Mouse (Mus musculus) kidney, adult 2 months (tissue): ENCODE measurements around the gene Wdr66. TPM values are rescaled to one million over a fixed set of nuclear protein-coding genes. Genes with fewer than 3 reads are reported as not detected.

Experiments
- DNase-seq: peaks from one replicate; pipeline ENCODE4 v3.0.0; 2021
- H3K27ac ChIP-seq: fragments of 200-500 bp; 2 replicates; pipeline ENCODE4 v1.5.1; 2012; ENCODE audit warnings: low read depth, low read length, control low read depth, inconsistent platforms; ENCODE audit not compliant: insufficient read depth
- H3K27me3 ChIP-seq: fragments of 200-500 bp; replicated peaks from 2 replicates; pipeline ENCODE4 v1.6.1; 2012; ENCODE audit warnings: mild to moderate bottlenecking, moderate library complexity, low read length, inconsistent platforms; ENCODE audit not compliant: control insufficient read depth, insufficient read depth
- H3K36me3 ChIP-seq: fragments of 200-500 bp; 2 replicates; pipeline ENCODE4 v1.6.1; 2012; ENCODE audit warnings: mild to moderate bottlenecking, moderate library complexity, low read length, inconsistent platforms; ENCODE audit not compliant: control insufficient read depth, insufficient read depth
- H3K4me1 ChIP-seq: fragments of 200-500 bp; 2 replicates; pipeline ENCODE4 v1.6.1; 2011; ENCODE audit warnings: low read length; ENCODE audit not compliant: control insufficient read depth, insufficient read depth
- H3K4me3 ChIP-seq: fragments of 200-500 bp; 2 replicates; pipeline ENCODE4 v1.5.1; 2011; ENCODE audit warnings: mild to moderate bottlenecking, low read depth, low read length, control low read depth; ENCODE audit not compliant: insufficient read depth
- CTCF ChIP-seq: fragments of 200-500 bp; conservative IDR thresholded peaks from 2 replicates; pipeline ENCODE4 v1.5.1; 2011; ENCODE audit warnings: low read depth, mild to moderate bottlenecking, control low read depth, low read length, moderate library complexity, mixed read lengths; ENCODE audit not compliant: insufficient read depth, insufficient read length
- POLR2A ChIP-seq: fragments of 200-500 bp; IDR thresholded peaks from one replicate; pipeline ENCODE4 v1.6.1; 2011; ENCODE audit warnings: low read depth, low read length, control low read depth
- WGBS: fragments of 180-500 bp; shearing (Covaris S2); methylation state at CpG from one replicate; pipeline ENCODE4 v1.1.7; 2018; 5-methylcytosine and 5-hydroxymethylcytosine counted together
- polyA plus RNA-seq: library from polyadenylated mRNA; depleted of rRNA; stranded (reverse); fragments of >200 nt; gene quantifications from 2 replicates; pipeline ENCODE4 v1.2.3, GENCODE M21; 2012

The Wdr66 gene
- polyA plus RNA-seq, 1 experiment = 2.9 TPM

DNA sequence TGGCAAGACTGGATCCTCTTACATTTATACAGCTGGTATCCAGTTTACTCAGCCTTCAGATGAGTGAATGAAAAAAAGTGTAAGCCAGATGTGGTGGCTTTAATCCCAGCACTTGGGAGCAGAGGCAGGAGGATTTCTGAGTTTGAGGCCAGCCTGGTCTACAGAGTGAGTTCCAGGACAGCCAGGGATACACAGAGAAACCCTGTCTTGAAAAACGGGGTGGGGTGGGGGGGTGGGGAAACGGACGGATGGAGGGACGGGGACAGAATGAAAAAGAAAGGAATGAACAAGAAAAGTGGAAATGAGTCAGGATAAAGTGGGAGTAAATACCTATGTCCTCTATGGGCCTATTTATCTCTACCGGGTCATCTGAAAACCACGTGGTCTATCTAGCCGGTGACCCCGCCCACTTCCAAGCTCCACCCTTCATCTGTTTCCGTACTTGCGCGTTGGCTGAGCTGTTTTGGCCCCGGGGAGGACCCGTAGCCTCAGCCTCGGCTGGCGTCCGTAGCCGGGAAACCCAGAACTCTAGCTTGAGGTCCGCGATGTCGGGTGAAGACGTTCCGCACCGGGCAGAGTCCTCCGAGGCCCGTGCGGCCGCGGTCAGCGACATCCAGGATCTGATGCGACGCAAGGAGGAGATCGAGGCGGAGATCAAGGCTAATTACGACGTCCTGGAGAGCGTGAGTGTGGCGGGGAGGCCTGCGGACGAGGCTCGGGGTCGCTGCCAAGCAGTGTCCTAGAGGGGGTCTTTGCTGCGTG lies 24.0 kb upstream of the Wdr66 start:
- 2% methylated on average over 42 of the region's 42 CpGs for WGBS
- H3K27ac ChIP-seq = 0 out of 2 replicates have a peak overlapping the region, but pooled peaks have one; percentile 47
- TF ChIP-seq CTCF (no peak), POLR2A (peak; percentile 49)

GRCm38 (mm10) chr5:123228524-123228922 lies 23.4 kb upstream of the Wdr66 start:
- DNase-seq = no peak
- no peak for TF ChIP-seq POLR2A
- TF ChIP-seq CTCF = no peak
- H3K4me1 ChIP-seq = peaks cover 9% of the 10 kb centered on the region; the same call in 1 of the 2 replicates
- no peak overlapping the region for H3K27ac ChIP-seq
- H3K36me3 ChIP-seq = no peaks in the 10 kb centered on the region
- 5% methylated on average over 15 of the region's 15 CpGs for WGBS
- peak overlapping the region; percentile 99 for H3K4me3 ChIP-seq
- no peaks in the 10 kb centered on the region for H3K27me3 ChIP-seq

More for the DNA sequence above, 24.0 kb upstream of the Wdr66 start:
- Histone ChIP-seq H3K4me1 (peaks cover 10% of the 10 kb centered on the region; the same call in 1 of the 2 replicates), H3K36me3 (no peaks in the 10 kb centered on the region), H3K4me3 (peak overlapping the region; percentile 99), H3K27me3 (no peaks in the 10 kb centered on the region)
- DNase-seq = peak; percentile 98

DNA sequence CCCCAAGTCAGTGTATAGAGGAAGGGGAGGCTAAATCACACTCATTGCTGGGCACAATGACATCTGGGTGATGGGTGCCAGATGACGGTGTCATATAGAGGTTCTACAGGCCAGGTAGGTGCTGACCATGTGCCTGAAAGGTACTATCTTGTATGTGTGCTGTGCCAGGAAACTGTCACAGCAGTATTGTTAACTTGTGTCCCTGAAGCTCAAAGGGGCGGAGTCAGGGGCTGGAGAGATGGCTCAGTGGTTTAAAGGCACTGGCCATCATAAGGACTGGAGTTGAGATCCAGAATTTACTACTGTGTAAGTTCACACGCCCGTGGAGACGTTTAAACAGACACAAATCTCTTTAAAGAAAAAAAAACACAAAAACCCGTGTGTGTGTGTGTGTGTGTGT lies 22.6 kb upstream of the Wdr66 start:
- H3K36me3 ChIP-seq = no peaks in the 10 kb centered on the region
- peaks cover 10% of the 10 kb centered on the region; the same call in 1 of the 2 replicates for H3K4me1 ChIP-seq
- TF ChIP-seq CTCF (no peak), POLR2A (no peak)
- no peak overlapping the region for H3K4me3 ChIP-seq
- peak; percentile 23 for DNase-seq
- WGBS = 73% methylated on average over 6 of the region's 6 CpGs
- no peak overlapping the region for H3K27ac ChIP-seq
- no peaks in the 10 kb centered on the region for H3K27me3 ChIP-seq

DNA sequence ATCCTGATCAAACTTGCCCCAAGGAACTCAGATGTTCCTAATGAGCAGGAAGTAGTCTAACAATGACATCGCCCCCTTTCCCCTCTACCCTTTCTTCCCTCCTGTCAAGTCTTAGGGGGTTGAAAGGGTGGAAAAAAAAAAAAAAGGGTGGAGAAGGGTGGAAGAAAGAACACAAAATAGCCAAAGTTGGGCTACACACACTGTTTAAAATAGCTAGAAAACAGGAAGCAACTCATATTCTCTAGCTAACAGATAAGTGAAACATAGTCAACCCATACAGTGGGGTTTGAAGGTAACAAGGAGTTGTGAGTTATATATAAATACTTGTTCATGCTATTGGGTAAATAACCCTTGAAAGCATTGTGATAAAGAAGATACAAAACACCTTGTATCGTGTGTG lies 19.7 kb upstream of the Wdr66 start:
- H3K27me3 ChIP-seq = no peaks in the 10 kb centered on the region

DNA sequence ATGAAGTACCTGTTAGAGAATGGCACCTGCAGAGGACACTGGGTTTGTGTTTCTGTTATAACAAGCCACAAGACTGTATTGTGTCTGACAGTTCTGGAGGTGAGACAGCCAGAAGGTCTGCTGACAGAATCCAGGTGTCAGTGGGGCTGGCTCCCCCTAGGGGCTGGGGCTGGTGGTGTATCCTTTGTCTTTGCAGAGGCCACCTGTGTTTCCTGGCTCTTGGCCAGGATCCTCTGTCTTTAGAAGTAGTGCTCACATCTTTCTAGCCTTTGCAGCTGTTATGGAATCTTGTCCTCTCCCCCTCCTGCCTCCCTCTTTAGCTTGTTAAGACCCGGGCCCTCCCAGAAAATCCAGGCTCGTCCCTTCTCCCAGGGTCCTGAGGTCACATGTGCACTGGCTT lies 16.2 kb upstream of the Wdr66 start:
- peak; percentile 82 for TF ChIP-seq CTCF
- TF ChIP-seq POLR2A = no peak
- peak; percentile 82 for DNase-seq
- Histone ChIP-seq H3K4me3 (no peak overlapping the region), H3K36me3 (no peaks in the 10 kb centered on the region), H3K4me1 (peaks cover 3% of the 10 kb centered on the region; the same call in 1 of the 2 replicates), H3K27me3 (no peaks in the 10 kb centered on the region), H3K27ac (no peak overlapping the region)
- WGBS = 54% methylated on average over 2 of the region's 2 CpGs

More for the DNA sequence above, 19.7 kb upstream of the Wdr66 start:
- H3K36me3 ChIP-seq = no peaks in the 10 kb centered on the region
- TF ChIP-seq CTCF (no peak), POLR2A (no peak)
- peaks cover 10% of the 10 kb centered on the region; the same call in 1 of the 2 replicates for H3K4me1 ChIP-seq
- WGBS = 95% methylated on average over 2 of the region's 2 CpGs
- DNase-seq = no peak
- no peak overlapping the region for H3K27ac ChIP-seq
- no peak overlapping the region for H3K4me3 ChIP-seq

DNA sequence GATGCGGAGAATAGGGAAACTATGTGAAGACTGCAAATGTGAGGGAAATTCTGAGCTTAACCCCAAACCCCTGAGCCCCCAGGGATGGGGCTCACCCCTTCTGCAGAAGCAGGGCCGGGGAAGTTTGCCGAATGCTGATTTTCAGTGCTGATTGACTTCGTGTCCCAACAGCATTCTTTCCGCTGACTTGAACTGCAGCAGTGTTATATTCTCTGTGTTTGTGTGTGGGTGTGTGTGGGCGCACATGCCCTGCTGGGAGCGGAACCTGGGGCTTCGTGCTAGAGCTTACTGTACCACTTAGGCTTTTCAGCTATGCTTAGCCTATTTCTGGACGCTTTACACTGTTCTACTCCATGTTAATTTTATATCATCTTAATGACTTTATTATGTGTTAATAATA lies 15.5 kb upstream of the Wdr66 start:
- no peak overlapping the region for H3K4me3 ChIP-seq
- no peaks in the 10 kb centered on the region for H3K36me3 ChIP-seq
- no peak overlapping the region for H3K27ac ChIP-seq
- TF ChIP-seq CTCF (no peak), POLR2A (no peak)
- DNase-seq = no peak
- H3K27me3 ChIP-seq = no peaks in the 10 kb centered on the region
- H3K4me1 ChIP-seq = peaks cover 3% of the 10 kb centered on the region; the same call in 1 of the 2 replicates
- 87% methylated on average over 9 of the region's 9 CpGs for WGBS

- no peak overlapping the region for H3K27ac ChIP-seq
- TF ChIP-seq CTCF = no peak
- no peak for TF ChIP-seq POLR2A
- DNase-seq = no peak
- no peaks in the 10 kb centered on the region for H3K4me1 ChIP-seq
- H3K27me3 ChIP-seq = no peaks in the 10 kb centered on the region
- WGBS = 90% methylated on average over 11 of the region's 11 CpGs
- no peak overlapping the region for H3K4me3 ChIP-seq
- no peaks in the 10 kb centered on the region for H3K36me3 ChIP-seq
Observed at GRCm38 (mm10) chr5:123239501-123239900, 12.4 kb upstream of the Wdr66 start.

DNA sequence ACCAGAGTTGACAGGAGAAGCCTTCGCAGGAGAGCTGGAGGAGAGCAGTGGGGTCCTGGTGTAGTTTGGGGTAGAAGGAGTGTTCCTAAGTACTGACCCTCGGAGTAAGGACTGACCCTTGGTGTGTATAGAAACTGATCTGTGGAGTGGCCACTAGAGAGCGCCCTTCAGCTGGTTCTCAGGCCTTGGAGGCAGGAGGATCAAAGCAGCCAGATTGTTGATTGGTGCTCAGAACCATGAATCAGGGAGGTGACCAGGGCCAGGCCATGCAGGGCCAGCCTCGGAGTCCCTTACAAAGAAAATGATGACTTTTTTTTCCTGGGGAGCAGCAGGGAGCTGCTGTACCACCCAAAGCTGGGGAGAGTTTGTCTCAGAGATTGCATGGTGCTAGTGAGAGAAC lies 6.4 kb upstream of the Wdr66 start:
- Histone ChIP-seq H3K27me3 (no peaks in the 10 kb centered on the region), H3K36me3 (no peaks in the 10 kb centered on the region; the same call in 1 of the 2 replicates), H3K27ac (no peak overlapping the region), H3K4me1 (no peaks in the 10 kb centered on the region), H3K4me3 (no peak overlapping the region)
- TF ChIP-seq POLR2A (no peak), CTCF (peak; percentile 70)
- no peak for DNase-seq
- WGBS = 21% methylated on average over 4 of the region's 4 CpGs
